Mouse (Mus musculus): ENCODE measurements at regions not wholly inside any gene's neighbourhood (a gene's known extent, or its start where the extent isn't known, plus 50 kb on each side); places are given as distances from the start of the nearest gene placed in this dataset.

GRCm38 (mm10) chr1:77943101-77943500 is 253.8 kb downstream of the Pax3 start:
- in situ Hi-C loops (cut with MboI; ENCODE audit: low pct_ligation_motif_present, low pct_unique_long_range_greater_than_20kb, low sequenced_read_pairs): no loop called here
- no peaks in the 10 kb centered on the region for H3K79me2 ChIP-seq (replicated peaks; ENCODE audit: control insufficient read depth, extremely low read depth, insufficient read depth, poor library complexity, severe bottlenecking)
- DNase-seq (ENCODE audit: extremely low read depth): peak; percentile 53
- no peak overlapping the region for H3K27ac ChIP-seq (ENCODE audit: insufficient read depth, low read depth)
- TF ChIP-seq RAD21 (IDR thresholded peaks at IDR 0.05; ENCODE audit: low read depth, low read length): peak; percentile 86
- peak; percentile 76 to 89 for TF ChIP-seq CTCF (conservative IDR thresholded peaks at IDR 0.05 in 1 of 2, IDR thresholded peaks at IDR 0.05 in 1 of 2; ENCODE audit: low read depth in 2 of 2, low read length in 2 of 2)
- peak; percentile 45 for TF ChIP-seq SMC3 (IDR thresholded peaks at IDR 0.05; ENCODE audit: low read depth, low read length)
- TF ChIP-seq MAFK (IDR thresholded peaks at IDR 0.05; ENCODE audit: insufficient replicate concordance, low read length): peak; percentile 75; the same call in 1 of the 2 replicates
- TF ChIP-seq SIN3A (IDR thresholded peaks at IDR 0.05; ENCODE audit: low read length): no peak
- TF ChIP-seq NRF1 (IDR thresholded peaks at IDR 0.05; ENCODE audit: low read depth, low read length): no peak
- H3K4me2 ChIP-seq (ENCODE audit: insufficient read depth, low read depth, poor library complexity, severe bottlenecking): no peak overlapping the region
- no peak overlapping the region for H3K9ac ChIP-seq (ENCODE audit: insufficient read depth, low read depth)
- H3K4me3 ChIP-seq (replicated peaks in 1 of 3; ENCODE audit: low read depth in 2 of 3, low read length in 2 of 3, poor library complexity in 1 of 3): no peak overlapping the region
- no peaks in the 10 kb centered on the region for H3K27me3 ChIP-seq (replicated peaks)
- dilution Hi-C loops (cut with MboI; ENCODE audit: extremely low pct_ligation_motif_present, extremely low pct_unique_long_range_greater_than_20kb, low sequenced_read_pairs): no loop called here
- no peaks in the 10 kb centered on the region for H3K36me3 ChIP-seq (replicated peaks in 1 of 2; ENCODE audit: control insufficient read depth in 1 of 2, insufficient read depth in 1 of 2, low read length in 1 of 2)
- no peaks in the 10 kb centered on the region for H3K4me1 ChIP-seq (ENCODE audit: control insufficient read depth in 1 of 2, insufficient read depth in 2 of 2)
- H3K9me3 ChIP-seq (replicated peaks; ENCODE audit: low read length): no peaks in the 10 kb centered on the region

GRCm38 (mm10) chr1:77933095-77933766 is 263.7 kb downstream of the Pax3 start:
- Histone ChIP-seq H3K9ac (ENCODE audit: insufficient read depth, low read depth) (no peak overlapping the region), H3K36me3 (replicated peaks in 1 of 2; ENCODE audit: control insufficient read depth in 1 of 2, insufficient read depth in 1 of 2, low read length in 1 of 2) (no peaks in the 10 kb centered on the region), H3K27me3 (replicated peaks) (no peaks in the 10 kb centered on the region), H3K4me2 (ENCODE audit: insufficient read depth, low read depth, poor library complexity, severe bottlenecking) (no peak overlapping the region), H3K4me1 (ENCODE audit: control insufficient read depth in 1 of 2, insufficient read depth in 2 of 2) (peaks cover 0 to 6% of the 10 kb centered on the region in 2 experiments; a peak in 1 of 4 replicates), H3K79me2 (replicated peaks; ENCODE audit: control insufficient read depth, extremely low read depth, insufficient read depth, poor library complexity, severe bottlenecking) (no peaks in the 10 kb centered on the region), H3K9me3 (replicated peaks; ENCODE audit: low read length) (no peaks in the 10 kb centered on the region), H3K27ac (ENCODE audit: insufficient read depth, low read depth) (no peak overlapping the region), H3K4me3 (replicated peaks in 1 of 3; ENCODE audit: low read depth in 2 of 3, low read length in 2 of 3, poor library complexity in 1 of 3) (no peak overlapping the region)
- TF ChIP-seq ELF1 (IDR thresholded peaks at IDR 0.05; ENCODE audit: low read depth, low read length): no peak
- no peak for TF ChIP-seq ZNF384 (IDR thresholded peaks at IDR 0.05; ENCODE audit: low read depth, low read length)
- no peak for DNase-seq (ENCODE audit: extremely low read depth)
- dilution Hi-C loops (cut with MboI; ENCODE audit: extremely low pct_ligation_motif_present, extremely low pct_unique_long_range_greater_than_20kb, low sequenced_read_pairs): no loop called here
- in situ Hi-C loops (cut with MboI; ENCODE audit: low pct_ligation_motif_present, low pct_unique_long_range_greater_than_20kb, low sequenced_read_pairs): no loop called here

GRCm38 (mm10) chr1:77932226-77932625 is 264.7 kb downstream of the Pax3 start:
- H3K9ac ChIP-seq (ENCODE audit: insufficient read depth, low read depth): no peak overlapping the region
- no peak overlapping the region for H3K4me2 ChIP-seq (ENCODE audit: insufficient read depth, low read depth, poor library complexity, severe bottlenecking)
- no peaks in the 10 kb centered on the region for H3K27me3 ChIP-seq (replicated peaks)
- dilution Hi-C loops (cut with MboI; ENCODE audit: extremely low pct_ligation_motif_present, extremely low pct_unique_long_range_greater_than_20kb, low sequenced_read_pairs) (no loop called here), in situ Hi-C loops (cut with MboI; ENCODE audit: low pct_ligation_motif_present, low pct_unique_long_range_greater_than_20kb, low sequenced_read_pairs) (no loop called here)
- H3K79me2 ChIP-seq (replicated peaks; ENCODE audit: control insufficient read depth, extremely low read depth, insufficient read depth, poor library complexity, severe bottlenecking): no peaks in the 10 kb centered on the region
- no peak overlapping the region for H3K27ac ChIP-seq (ENCODE audit: insufficient read depth, low read depth)
- no peak for DNase-seq (ENCODE audit: extremely low read depth)
- peaks cover 0 to 6% of the 10 kb centered on the region in 2 experiments; a peak in 1 of 4 replicates for H3K4me1 ChIP-seq (ENCODE audit: control insufficient read depth in 1 of 2, insufficient read depth in 2 of 2)
- TF ChIP-seq MYC (IDR thresholded peaks at IDR 0.05; ENCODE audit: low read depth, low read length): no peak
- TF ChIP-seq CHD2 (IDR thresholded peaks at IDR 0.05; ENCODE audit: low read length): no peak
- TF ChIP-seq E2F4 (IDR thresholded peaks at IDR 0.05; ENCODE audit: insufficient replicate concordance, low read depth, low read length): no peak
- no peak overlapping the region for H3K4me3 ChIP-seq (replicated peaks in 1 of 3; ENCODE audit: low read depth in 2 of 3, low read length in 2 of 3, poor library complexity in 1 of 3)
- no peaks in the 10 kb centered on the region for H3K9me3 ChIP-seq (replicated peaks; ENCODE audit: low read length)
- H3K36me3 ChIP-seq (replicated peaks in 1 of 2; ENCODE audit: control insufficient read depth in 1 of 2, insufficient read depth in 1 of 2, low read length in 1 of 2): no peaks in the 10 kb centered on the region
